Mouse (Mus musculus): ENCODE measurements around the gene Fzd10.

- TF ChIP-seq POLR2A (IDR thresholded peaks at IDR 0.05; ENCODE audit: extremely low read depth, insufficient read depth, low read length) (no peak), CTCF (IDR thresholded peaks at IDR 0.05; ENCODE audit: low read depth, low read length) (no peak)
Measured at GRCm38 (mm10) chr5:128575997-128576579, 24.6 kb upstream of the Fzd10 start.

All from liver, adult 2 months (tissue).